Mouse (Mus musculus): ENCODE results near the gene Zfp462. TPM values are rescaled to one million over a fixed set of nuclear protein-coding genes. Genes with fewer than 3 reads are reported as not detected.

Gene Zfp462
- polyA plus RNA-seq, 1 experiment from 2014 or later, result 2.7 TPM

- Histone ChIP-seq H3K27ac (ENCODE audit: low read length) (no peak overlapping the region), H3K4me1 (replicated peaks; ENCODE audit: control insufficient read depth, insufficient read depth, low read length) (peaks cover 3% of the 10 kb centered on the region), H3K36me3 (ENCODE audit: control insufficient read depth, insufficient read depth, low read length) (no peaks in the 10 kb centered on the region), H3K9me3 (ENCODE audit: control insufficient read depth, low read length) (no peaks in the 10 kb centered on the region), H3K4me2 (ENCODE audit: low read depth, low read length) (no peak overlapping the region), H3K4me3 (ENCODE audit: low read length) (no peak overlapping the region), H3K27me3 (ENCODE audit: control insufficient read depth, insufficient read depth, low read depth, low read length) (no peaks in the 10 kb centered on the region), H3K9ac (ENCODE audit: low read length) (no peak overlapping the region; the same call in 1 of the 2 replicates)
- 40% methylated on average over 6 of the region's 6 CpGs for WGBS
- no peak for ATAC-seq (ENCODE audit: low read depth)
These were observed 144.1 kb downstream of the Zfp462 start for GRCm38 (mm10) chr4:55088922-55089321.

DNA sequence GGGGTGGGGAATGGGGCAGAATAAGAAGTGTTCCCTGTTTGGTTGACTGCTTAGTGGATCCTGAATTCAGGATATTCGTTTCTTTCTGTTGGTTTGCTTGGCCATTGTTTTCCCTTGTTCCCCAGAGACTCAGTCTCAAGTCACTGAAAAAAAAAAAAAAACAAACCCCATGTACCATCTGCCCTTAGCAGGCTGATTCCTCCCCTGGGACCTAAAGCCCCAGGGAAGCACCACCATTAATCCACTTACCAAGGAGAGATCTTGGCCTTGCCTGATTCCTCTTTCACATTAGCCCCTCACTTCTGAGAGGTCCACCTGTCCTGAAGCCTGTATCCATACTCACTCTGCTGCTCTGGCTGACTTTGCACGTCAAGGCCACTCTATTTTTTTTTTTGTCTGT, 152.3 kb downstream of the Zfp462 start:
- no peaks in the 10 kb centered on the region for H3K36me3 ChIP-seq (ENCODE audit: control insufficient read depth, insufficient read depth, low read length)
- no peak overlapping the region for H3K9ac ChIP-seq (ENCODE audit: low read length)
- WGBS, result 48% methylated on average over 2 of the region's 2 CpGs
- H3K9me3 ChIP-seq (ENCODE audit: control insufficient read depth, low read length), result no peaks in the 10 kb centered on the region
- H3K27me3 ChIP-seq (ENCODE audit: control insufficient read depth, insufficient read depth, low read depth, low read length), result no peaks in the 10 kb centered on the region
- H3K4me2 ChIP-seq (ENCODE audit: low read depth, low read length), result no peak overlapping the region
- H3K4me3 ChIP-seq (ENCODE audit: low read length), result no peak overlapping the region
- no peak overlapping the region for H3K27ac ChIP-seq (ENCODE audit: low read length)
- no peaks in the 10 kb centered on the region for H3K4me1 ChIP-seq (replicated peaks; ENCODE audit: control insufficient read depth, insufficient read depth, low read length)
- no peak for ATAC-seq (ENCODE audit: low read depth)

DNA sequence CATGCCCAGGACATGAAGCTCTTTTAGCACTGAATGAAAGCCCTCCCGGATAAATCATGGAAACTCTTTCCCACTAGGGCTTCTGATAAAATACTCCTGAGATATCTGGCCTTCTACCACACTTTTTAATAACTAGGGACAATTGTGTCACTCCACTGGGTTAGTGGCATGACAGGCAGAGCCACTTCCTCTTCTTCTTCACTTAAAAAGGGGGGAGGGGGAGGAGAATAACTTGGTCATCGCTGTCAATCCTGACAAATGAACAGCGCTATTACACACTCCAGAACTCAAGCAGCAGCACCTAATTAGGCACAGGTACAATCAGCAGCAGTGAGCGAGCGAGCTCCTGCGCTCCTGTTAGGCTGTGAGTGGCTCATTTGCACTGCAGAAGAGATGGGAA, 153.5 kb downstream of the Zfp462 start:
- Histone ChIP-seq H3K27ac (ENCODE audit: low read length) (no peak overlapping the region), H3K4me3 (ENCODE audit: low read length) (no peak overlapping the region), H3K36me3 (ENCODE audit: control insufficient read depth, insufficient read depth, low read length) (no peaks in the 10 kb centered on the region), H3K4me2 (ENCODE audit: low read depth, low read length) (no peak overlapping the region), H3K27me3 (ENCODE audit: control insufficient read depth, insufficient read depth, low read depth, low read length) (no peaks in the 10 kb centered on the region), H3K4me1 (replicated peaks; ENCODE audit: control insufficient read depth, insufficient read depth, low read length) (no peaks in the 10 kb centered on the region), H3K9ac (ENCODE audit: low read length) (no peak overlapping the region), H3K9me3 (ENCODE audit: control insufficient read depth, low read length) (no peaks in the 10 kb centered on the region)
- WGBS, result 57% methylated on average over 6 of the region's 6 CpGs
- ATAC-seq (ENCODE audit: low read depth), result no peak

- peak; percentile 39; the same call in 1 of the 2 replicates for ATAC-seq (ENCODE audit: low read depth)
These were observed 156.0 kb downstream of the Zfp462 start for GRCm38 (mm10) chr4:55100851-55101250.

GRCm38 (mm10) chr4:55101601-55102000, 156.8 kb downstream of the Zfp462 start:
- ATAC-seq (ENCODE audit: low read depth), result peak; percentile 86
- H3K4me2 ChIP-seq (ENCODE audit: low read depth, low read length), result no peak overlapping the region
- 55% methylated on average over 9 of the region's 9 CpGs for WGBS
- H3K4me3 ChIP-seq (ENCODE audit: low read length), result no peak overlapping the region
- no peaks in the 10 kb centered on the region for H3K36me3 ChIP-seq (ENCODE audit: control insufficient read depth, insufficient read depth, low read length)
- no peak overlapping the region for H3K9ac ChIP-seq (ENCODE audit: low read length)
- 0 out of 2 replicates have a peak overlapping the region, but pooled peaks have one; percentile 5 for H3K27ac ChIP-seq (ENCODE audit: low read length)
- no peaks in the 10 kb centered on the region for H3K4me1 ChIP-seq (replicated peaks; ENCODE audit: control insufficient read depth, insufficient read depth, low read length)
- H3K27me3 ChIP-seq (ENCODE audit: control insufficient read depth, insufficient read depth, low read depth, low read length), result no peaks in the 10 kb centered on the region
- no peaks in the 10 kb centered on the region for H3K9me3 ChIP-seq (ENCODE audit: control insufficient read depth, low read length)

More at GRCm38 (mm10) chr4:55100851-55101250, 156.0 kb downstream of the Zfp462 start:
- Histone ChIP-seq H3K9me3 (ENCODE audit: control insufficient read depth, low read length) (no peaks in the 10 kb centered on the region), H3K36me3 (ENCODE audit: control insufficient read depth, insufficient read depth, low read length) (no peaks in the 10 kb centered on the region), H3K27ac (ENCODE audit: low read length) (no peak overlapping the region), H3K4me2 (ENCODE audit: low read depth, low read length) (no peak overlapping the region), H3K4me3 (ENCODE audit: low read length) (no peak overlapping the region), H3K4me1 (replicated peaks; ENCODE audit: control insufficient read depth, insufficient read depth, low read length) (no peaks in the 10 kb centered on the region), H3K9ac (ENCODE audit: low read length) (no peak overlapping the region), H3K27me3 (ENCODE audit: control insufficient read depth, insufficient read depth, low read depth, low read length) (no peaks in the 10 kb centered on the region)
- WGBS, result 71% methylated on average over 2 of the region's 2 CpGs

DNA sequence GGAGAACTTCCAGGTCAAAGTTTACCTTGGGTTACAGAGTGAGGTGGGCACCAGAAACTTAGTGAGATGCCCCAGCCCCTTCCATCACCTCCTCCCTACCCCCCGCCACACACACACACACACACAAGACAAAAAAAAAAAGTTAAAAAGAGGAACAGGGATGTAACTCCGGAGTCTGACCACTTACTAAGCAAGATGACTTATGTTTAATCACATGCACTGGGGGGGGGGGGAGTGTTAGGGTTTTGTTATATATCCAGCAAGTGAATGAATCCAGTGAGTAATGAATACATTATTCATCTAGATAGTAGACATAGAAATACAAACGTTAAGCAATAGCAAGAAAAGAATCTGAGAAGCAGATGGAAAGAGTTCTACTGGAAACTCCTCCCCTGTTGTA, 157.5 kb downstream of the Zfp462 start:
- H3K9ac ChIP-seq (ENCODE audit: low read length), result no peak overlapping the region
- ATAC-seq (ENCODE audit: low read depth), result no peak
- H3K36me3 ChIP-seq (ENCODE audit: control insufficient read depth, insufficient read depth, low read length), result no peaks in the 10 kb centered on the region
- H3K4me1 ChIP-seq (replicated peaks; ENCODE audit: control insufficient read depth, insufficient read depth, low read length), result no peaks in the 10 kb centered on the region
- H3K4me2 ChIP-seq (ENCODE audit: low read depth, low read length), result no peak overlapping the region
- no peak overlapping the region for H3K27ac ChIP-seq (ENCODE audit: low read length)
- WGBS, result 75% methylated on average over 3 of the region's 3 CpGs
- no peak overlapping the region for H3K4me3 ChIP-seq (ENCODE audit: low read length)
- no peaks in the 10 kb centered on the region for H3K9me3 ChIP-seq (ENCODE audit: control insufficient read depth, low read length)
- no peaks in the 10 kb centered on the region for H3K27me3 ChIP-seq (ENCODE audit: control insufficient read depth, insufficient read depth, low read depth, low read length)

DNA sequence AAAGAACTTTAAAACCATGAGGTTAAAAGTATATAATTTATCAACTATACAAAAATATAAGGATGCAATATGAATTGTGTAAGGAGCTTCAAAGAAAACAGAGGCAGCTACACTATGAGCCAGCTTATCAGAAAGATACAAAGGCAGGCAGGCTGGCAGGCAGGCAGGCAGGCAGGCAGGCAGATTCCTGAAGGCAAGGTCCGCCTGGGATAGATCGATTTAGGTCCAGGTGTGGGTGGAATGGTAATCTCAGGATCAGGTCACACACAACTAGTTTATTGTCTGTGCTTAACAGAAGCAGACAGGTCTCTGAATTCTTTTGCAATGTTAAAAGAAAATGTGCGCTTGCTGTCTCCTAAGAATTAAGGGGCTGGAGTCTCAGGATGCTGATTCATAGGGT, 158.7 kb downstream of the Zfp462 start:
- H3K36me3 ChIP-seq (ENCODE audit: control insufficient read depth, insufficient read depth, low read length), result no peaks in the 10 kb centered on the region
- H3K4me2 ChIP-seq (ENCODE audit: low read depth, low read length), result no peak overlapping the region
- no peak overlapping the region for H3K4me3 ChIP-seq (ENCODE audit: low read length)
- H3K4me1 ChIP-seq (replicated peaks; ENCODE audit: control insufficient read depth, insufficient read depth, low read length), result no peaks in the 10 kb centered on the region
- 70% methylated on average over 3 of the region's 3 CpGs for WGBS
- H3K9me3 ChIP-seq (ENCODE audit: control insufficient read depth, low read length), result no peaks in the 10 kb centered on the region
- no peak overlapping the region for H3K27ac ChIP-seq (ENCODE audit: low read length)
- H3K27me3 ChIP-seq (ENCODE audit: control insufficient read depth, insufficient read depth, low read depth, low read length), result no peaks in the 10 kb centered on the region
- no peak for ATAC-seq (ENCODE audit: low read depth)
- H3K9ac ChIP-seq (ENCODE audit: low read length), result no peak overlapping the region

DNA sequence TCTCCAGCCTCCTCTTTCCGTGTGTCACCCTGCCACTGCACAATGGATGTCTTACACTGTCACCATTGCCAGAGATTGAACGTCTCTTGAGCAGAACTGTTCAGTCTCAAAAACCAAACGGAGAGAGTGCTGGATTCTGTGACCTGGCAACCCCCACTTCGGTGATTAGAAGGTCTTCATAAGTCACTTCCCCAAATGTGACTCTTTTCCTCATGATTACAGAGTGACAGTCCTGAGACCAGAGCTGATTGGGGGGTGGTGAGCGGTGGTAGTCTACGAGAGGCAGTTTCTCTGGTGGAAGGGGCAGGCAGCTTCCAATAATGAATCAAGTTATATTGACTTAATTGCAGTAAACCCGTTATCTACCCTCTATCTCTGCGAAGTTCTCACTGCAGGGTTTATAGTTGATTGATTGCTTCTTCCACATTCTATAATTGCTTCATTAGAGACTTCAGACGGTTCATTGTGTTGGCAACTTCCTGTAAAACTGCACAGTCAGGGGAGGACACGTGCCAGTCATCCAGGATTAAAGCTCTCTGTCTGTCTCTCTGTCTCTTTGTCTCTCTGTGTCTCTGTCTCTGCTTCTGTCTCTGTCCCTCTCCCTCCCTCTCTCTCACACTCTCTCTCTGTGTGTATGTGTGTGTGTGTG, 173.1 kb downstream of the Zfp462 start:
- Histone ChIP-seq H3K27ac (ENCODE audit: low read length) (no peak overlapping the region), H3K4me1 (replicated peaks; ENCODE audit: control insufficient read depth, insufficient read depth, low read length) (no peaks in the 10 kb centered on the region), H3K9me3 (ENCODE audit: control insufficient read depth, low read length) (no peaks in the 10 kb centered on the region), H3K4me2 (ENCODE audit: low read depth, low read length) (no peak overlapping the region), H3K36me3 (ENCODE audit: control insufficient read depth, insufficient read depth, low read length) (no peaks in the 10 kb centered on the region), H3K27me3 (ENCODE audit: control insufficient read depth, insufficient read depth, low read depth, low read length) (no peaks in the 10 kb centered on the region), H3K4me3 (ENCODE audit: low read length) (no peak overlapping the region), H3K9ac (ENCODE audit: low read length) (no peak overlapping the region)
- ATAC-seq (ENCODE audit: low read depth), result no peak
- WGBS, result 50% methylated on average over 10 of the region's 10 CpGs

- no peaks in the 10 kb centered on the region for H3K9me3 ChIP-seq (ENCODE audit: control insufficient read depth, low read length)
- H3K4me3 ChIP-seq (ENCODE audit: low read length), result no peak overlapping the region
- H3K36me3 ChIP-seq (ENCODE audit: control insufficient read depth, insufficient read depth, low read length), result no peaks in the 10 kb centered on the region
- no peak overlapping the region for H3K27ac ChIP-seq (ENCODE audit: low read length)
- ATAC-seq (ENCODE audit: low read depth), result no peak
- no peak overlapping the region for H3K9ac ChIP-seq (ENCODE audit: low read length)
- H3K4me2 ChIP-seq (ENCODE audit: low read depth, low read length), result no peak overlapping the region
- H3K27me3 ChIP-seq (ENCODE audit: control insufficient read depth, insufficient read depth, low read depth, low read length), result no peaks in the 10 kb centered on the region
- peaks cover 10% of the 10 kb centered on the region for H3K4me1 ChIP-seq (replicated peaks; ENCODE audit: control insufficient read depth, insufficient read depth, low read length)
- WGBS, result 63% methylated on average over 2 of the region's 2 CpGs
These were observed 176.3 kb downstream of the Zfp462 start for GRCm38 (mm10) chr4:55121126-55121525.

DNA sequence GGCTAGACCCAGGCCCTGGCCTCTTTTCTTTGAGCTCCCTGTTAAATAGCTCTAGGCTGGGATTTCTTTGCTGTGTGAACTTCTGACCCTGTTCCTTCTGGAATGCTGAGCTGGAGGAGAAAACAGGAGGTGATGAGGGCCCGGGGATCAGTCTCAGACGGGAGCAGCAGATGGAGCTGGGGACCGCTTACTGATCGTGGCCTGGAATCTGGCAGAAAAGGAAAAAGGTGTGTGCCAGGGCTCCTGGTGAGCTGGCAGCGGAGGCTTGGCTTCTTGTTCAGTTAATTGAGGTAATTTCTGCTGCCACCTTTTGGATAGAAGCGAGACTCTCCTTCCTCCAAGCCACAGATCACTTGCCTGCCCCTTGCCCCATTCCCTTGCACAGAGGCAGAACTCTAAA, 177.1 kb downstream of the Zfp462 start:
- no peak for ATAC-seq (ENCODE audit: low read depth)
- Histone ChIP-seq H3K4me2 (ENCODE audit: low read depth, low read length) (no peak overlapping the region), H3K9ac (ENCODE audit: low read length) (no peak overlapping the region), H3K36me3 (ENCODE audit: control insufficient read depth, insufficient read depth, low read length) (no peaks in the 10 kb centered on the region), H3K4me1 (replicated peaks; ENCODE audit: control insufficient read depth, insufficient read depth, low read length) (peaks cover 10% of the 10 kb centered on the region), H3K9me3 (ENCODE audit: control insufficient read depth, low read length) (no peaks in the 10 kb centered on the region), H3K27ac (ENCODE audit: low read length) (no peak overlapping the region), H3K4me3 (ENCODE audit: low read length) (no peak overlapping the region), H3K27me3 (ENCODE audit: control insufficient read depth, insufficient read depth, low read depth, low read length) (no peaks in the 10 kb centered on the region)
- WGBS, result 54% methylated on average over 6 of the region's 6 CpGs
